Mouse (Mus musculus) spleen, adult 18-20 months (tissue): ENCODE data around the gene Olfr543.
"Not testable (repeated sequence)": the region's sequence is repeated elsewhere in the genome, so short reads cannot be mapped to it uniquely, and the experiment has no call there.

Experiments used
- DNase-seq, 2 experiments: peaks; one replicate each; pipeline ENCODE4 v3.0.0; 2022; ENCODE audit warnings: mixed read lengths in 2 of 2

Olfr543 gene

GRCm38 (mm10) chr7:102481579-102481978 is at the start of gene Olfr543:
Gene Olfr543, minus strand, starts transcription at chr7:102481679.
- DNase-seq = no peak

- DNase-seq = no peak
Measured at GRCm38 (mm10) chr7:102529052-102529451, 47.6 kb upstream of the Olfr543 start.

GRCm38 (mm10) chr7:102517051-102517335 is 35.5 kb upstream of the Olfr543 start:
- DNase-seq = no peak

- DNase-seq = no peak
Measured at GRCm38 (mm10) chr7:102516261-102517050, 35.0 kb upstream of the Olfr543 start.

GRCm38 (mm10) chr7:102514144-102514543 is 32.7 kb upstream of the Olfr543 start:
- no peak for DNase-seq

GRCm38 (mm10) chr7:102512814-102513435 is 31.4 kb upstream of the Olfr543 start:
- peak; percentile 63 to 91 for DNase-seq

- DNase-seq = no peak
Measured at GRCm38 (mm10) chr7:102511927-102512326, 30.4 kb upstream of the Olfr543 start.

- DNase-seq = no peak
Measured at GRCm38 (mm10) chr7:102509726-102510125, 28.2 kb upstream of the Olfr543 start.

GRCm38 (mm10) chr7:102508666-102509065 is 27.2 kb upstream of the Olfr543 start:
- DNase-seq = no peak

GRCm38 (mm10) chr7:102508066-102508465 is 26.6 kb upstream of the Olfr543 start:
- DNase-seq = no peak

GRCm38 (mm10) chr7:102506848-102507247 is 25.4 kb upstream of the Olfr543 start:
- peak; percentile 35 to 65 for DNase-seq

GRCm38 (mm10) chr7:102501986-102502385 is 20.5 kb upstream of the Olfr543 start:
- no peak for DNase-seq

- no peak for DNase-seq
Measured at GRCm38 (mm10) chr7:102499473-102499872, 18.0 kb upstream of the Olfr543 start, which contains the start of gene Olfr545. Gene Olfr545, minus strand, starts transcription at chr7:102499573.

GRCm38 (mm10) chr7:102494416-102494815 is 12.9 kb upstream of the Olfr543 start:
- DNase-seq = not testable (repeated sequence)

- no peak for DNase-seq
Measured at GRCm38 (mm10) chr7:102488161-102488560, 6.7 kb upstream of the Olfr543 start, which contains the start of gene Olfr544. Gene Olfr544, minus strand, starts transcription at chr7:102488313.

GRCm38 (mm10) chr7:102486105-102486504 is 4.6 kb upstream of the Olfr543 start:
- DNase-seq = no peak

- DNase-seq = not testable (repeated sequence)
Measured at GRCm38 (mm10) chr7:102484766-102485165, 3.3 kb upstream of the Olfr543 start.

- DNase-seq = no peak
Measured at GRCm38 (mm10) chr7:102483665-102484064, 2.2 kb upstream of the Olfr543 start.

GRCm38 (mm10) chr7:102480821-102481220 is 658 bp downstream of the Olfr543 start:
- DNase-seq = no peak

- no peak for DNase-seq
Measured at GRCm38 (mm10) chr7:102479368-102480078, 2.0 kb downstream of the Olfr543 start.

GRCm38 (mm10) chr7:102478926-102479325 is 2.6 kb downstream of the Olfr543 start:
- no peak for DNase-seq

- no peak for DNase-seq
Measured at GRCm38 (mm10) chr7:102478425-102478824, 3.1 kb downstream of the Olfr543 start.

- DNase-seq = no peak
Measured at GRCm38 (mm10) chr7:102477377-102477776, 4.1 kb downstream of the Olfr543 start.

GRCm38 (mm10) chr7:102476601-102477000 is 4.9 kb downstream of the Olfr543 start:
- DNase-seq = no peak
